Mouse (Mus musculus): ENCODE data around the gene Nsd2.
"Not testable (repeated sequence)": the region's sequence is repeated elsewhere in the genome, so short reads cannot be mapped to it uniquely, and the experiment has no call there.

Gene Nsd2

DNA sequence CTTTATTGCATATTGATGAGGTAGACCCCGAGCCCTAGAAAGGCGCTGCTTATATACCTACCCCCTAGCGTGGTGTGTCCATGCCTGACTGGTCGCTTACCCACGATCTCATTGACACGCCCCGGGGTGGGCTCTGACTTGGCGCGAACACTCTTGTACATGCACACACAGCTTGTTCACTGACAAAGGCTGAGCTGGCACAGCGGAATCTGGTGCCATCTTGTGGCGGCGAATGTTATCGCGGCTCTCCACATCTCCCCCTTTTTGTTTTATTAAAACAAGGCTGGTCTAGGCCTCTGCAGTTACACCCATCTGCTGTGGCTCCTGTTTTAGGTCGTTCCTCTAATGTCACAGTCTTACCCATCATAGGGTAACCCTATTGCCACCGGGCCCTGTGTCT is 126.5 kb downstream of the Nsd2 start:
- H3K27me3 ChIP-seq (ENCODE audit: insufficient read depth, low read length); H3K36me3 ChIP-seq (ENCODE audit: insufficient read depth, low read length); H3K4me3 ChIP-seq (replicated peaks; ENCODE audit: low read length); H3K4me1 ChIP-seq (replicated peaks; ENCODE audit: low read depth, low read length): not testable (repeated sequence)
- H3K9me3 ChIP-seq (ENCODE audit: low read length) = peaks cover 62% of the 10 kb centered on the region
- peak; percentile 25; the same call in 1 of the 2 replicates for TF ChIP-seq CTCF (conservative IDR thresholded peaks at IDR 0.05; ENCODE audit: low read length)
